Mouse (Mus musculus) gastrocnemius, adult 2 months (tissue): Measurements from ENCODE around the gene Rars. TPM values are rescaled to one million over a fixed set of nuclear protein-coding genes. Genes with fewer than 3 reads are reported as not detected.
"Not testable (repeated sequence)": the region's sequence is repeated elsewhere in the genome, so short reads cannot be mapped to it uniquely, and the experiment has no call there.

Experiments
- DNase-seq: peaks from one replicate; pipeline ENCODE4 v3.0.0; 2022
- H3K27ac ChIP-seq: fragments of 200-600 bp; 2 replicates; pipeline ENCODE4 v1.8.1; 2022; ENCODE audit warnings: mild to moderate bottlenecking
- H3K4me3 ChIP-seq: fragments of 200-600 bp; 2 replicates; pipeline ENCODE4 v1.8.1; 2022; ENCODE audit warnings: mild to moderate bottlenecking, moderate library complexity
- CTCF ChIP-seq: fragments of 200-600 bp; IDR thresholded peaks from 2 replicates; pipeline ENCODE4 v1.8.1; 2022; ENCODE audit warnings: antibody characterized with exemption, mild to moderate bottlenecking, moderate library complexity
- intact Hi-C: fragments of 180-260 bp; cut with DNase I; formaldehyde crosslinking; loops from one replicate; pipeline ENCODE4 v1.15.1; 2025
- total RNA-seq, 2 experiments: library from RNA; stranded (reverse); gene quantifications; 2 replicates each; pipeline ENCODE4 v1.2.3; 2021

The Rars gene
- total RNA-seq, 2 experiments from 2014 or later, result 40.7 to 43.1 TPM

DNA sequence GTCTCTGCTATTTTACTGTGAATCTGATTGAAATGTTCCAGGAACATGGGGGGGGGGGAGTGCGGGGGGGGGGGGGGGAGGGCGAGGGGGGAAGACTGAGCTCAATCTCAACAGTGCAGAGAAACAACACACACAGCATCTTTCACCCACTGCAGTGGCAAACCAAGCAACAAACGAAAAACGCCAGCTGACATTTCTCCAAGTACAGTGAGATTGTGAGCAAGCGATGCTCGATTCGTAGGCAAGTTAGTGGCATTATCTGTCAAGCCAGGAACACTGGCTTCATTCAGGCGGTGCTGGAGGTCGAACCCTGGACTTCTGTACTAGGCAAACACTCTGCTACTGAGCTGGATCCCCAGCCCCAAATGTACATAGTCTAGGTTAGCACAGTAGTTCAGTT lies 21.3 kb upstream of the Rars start:
- DNase-seq, result no peak
- no peak overlapping the region for H3K27ac ChIP-seq
- H3K4me3 ChIP-seq, result no peak overlapping the region
- intact Hi-C loops, result no loop called here
- no peak for TF ChIP-seq CTCF

DNA sequence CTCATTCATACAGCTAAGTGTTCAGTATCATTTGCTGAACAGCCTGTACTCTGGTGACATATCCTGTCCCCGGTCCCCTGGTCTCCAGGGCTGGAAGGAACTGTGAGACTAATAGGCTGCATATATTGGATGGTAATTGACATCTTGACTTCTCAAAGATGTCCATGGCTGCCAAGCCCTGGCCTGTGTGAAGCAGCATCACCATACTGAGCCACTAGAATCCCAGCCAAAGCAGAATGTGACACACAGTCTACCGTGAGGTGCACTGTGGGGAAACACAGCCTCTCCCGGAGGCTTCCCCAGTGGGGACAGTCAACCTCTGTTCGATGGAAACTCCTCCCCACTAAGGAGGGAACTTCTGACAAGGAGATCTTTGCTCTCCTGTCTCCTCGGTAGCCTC lies 20.6 kb upstream of the Rars start:
- TF ChIP-seq CTCF, result no peak
- no peak for DNase-seq
- Histone ChIP-seq H3K27ac (no peak overlapping the region), H3K4me3 (no peak overlapping the region)
- intact Hi-C loops, result no loop called here

DNA sequence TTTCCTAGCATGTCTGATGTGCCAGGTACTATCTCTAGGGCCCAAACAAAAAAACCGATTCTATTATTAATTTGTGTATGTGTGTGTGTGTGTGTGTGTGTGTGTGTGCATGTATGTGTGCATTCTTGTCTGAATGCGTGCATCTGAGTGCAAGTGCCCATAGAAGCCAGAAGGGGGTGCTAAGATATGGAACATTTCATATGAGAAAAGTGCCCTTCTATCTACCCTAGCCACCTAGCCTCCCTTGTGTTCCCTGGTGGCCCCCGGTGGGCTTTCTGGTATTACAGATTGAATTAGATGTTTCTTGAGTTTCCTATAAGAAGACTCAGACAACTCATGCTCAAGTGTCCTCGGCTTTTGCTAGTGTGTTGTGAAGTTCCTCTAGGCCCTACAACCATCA lies 19.3 kb upstream of the Rars start:
- Histone ChIP-seq H3K27ac (no peak overlapping the region), H3K4me3 (no peak overlapping the region)
- intact Hi-C loops, result no loop called here
- no peak for TF ChIP-seq CTCF
- no peak for DNase-seq

DNA sequence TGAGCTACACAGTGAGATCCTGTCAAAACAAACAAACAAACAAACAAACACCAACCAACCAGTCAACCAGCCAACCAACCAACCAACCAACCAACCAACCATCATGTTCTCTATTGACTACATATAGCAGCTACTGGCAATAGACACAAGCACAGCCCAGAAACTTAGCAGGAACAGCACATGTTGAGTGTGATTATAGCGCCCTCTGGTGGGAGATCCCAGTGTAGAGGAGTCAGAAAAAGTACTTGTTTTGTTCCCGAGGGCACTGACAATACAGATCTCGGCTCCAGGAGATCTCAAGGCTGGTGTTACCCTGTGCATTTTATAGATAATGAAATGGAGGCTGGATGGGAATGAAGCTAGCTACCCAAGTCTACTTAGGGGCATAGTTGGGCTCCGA lies 18.4 kb upstream of the Rars start:
- no peak overlapping the region for H3K4me3 ChIP-seq
- no peak overlapping the region for H3K27ac ChIP-seq
- intact Hi-C loops, result no loop called here
- TF ChIP-seq CTCF, result peak; percentile 54
- DNase-seq, result no peak

- DNase-seq, result no peak
- TF ChIP-seq CTCF, result no peak
- Histone ChIP-seq H3K27ac (no peak overlapping the region), H3K4me3 (no peak overlapping the region)
- intact Hi-C loops, result loop anchor here (5.0 kb wide), 1 partner anchor 158 kb away; no protein-coding TSS in a partner anchor
Measured at GRCm38 (mm10) chr11:35844299-35844698, 10.0 kb upstream of the Rars start.

- DNase-seq, H3K27ac ChIP-seq, H3K4me3 ChIP-seq: not testable (repeated sequence)
- intact Hi-C loops, result loop anchor here (5.0 kb wide), 1 partner anchor 160 kb away; no protein-coding TSS in a partner anchor
Measured at GRCm38 (mm10) chr11:35842560-35842959, 8.3 kb upstream of the Rars start.

DNA sequence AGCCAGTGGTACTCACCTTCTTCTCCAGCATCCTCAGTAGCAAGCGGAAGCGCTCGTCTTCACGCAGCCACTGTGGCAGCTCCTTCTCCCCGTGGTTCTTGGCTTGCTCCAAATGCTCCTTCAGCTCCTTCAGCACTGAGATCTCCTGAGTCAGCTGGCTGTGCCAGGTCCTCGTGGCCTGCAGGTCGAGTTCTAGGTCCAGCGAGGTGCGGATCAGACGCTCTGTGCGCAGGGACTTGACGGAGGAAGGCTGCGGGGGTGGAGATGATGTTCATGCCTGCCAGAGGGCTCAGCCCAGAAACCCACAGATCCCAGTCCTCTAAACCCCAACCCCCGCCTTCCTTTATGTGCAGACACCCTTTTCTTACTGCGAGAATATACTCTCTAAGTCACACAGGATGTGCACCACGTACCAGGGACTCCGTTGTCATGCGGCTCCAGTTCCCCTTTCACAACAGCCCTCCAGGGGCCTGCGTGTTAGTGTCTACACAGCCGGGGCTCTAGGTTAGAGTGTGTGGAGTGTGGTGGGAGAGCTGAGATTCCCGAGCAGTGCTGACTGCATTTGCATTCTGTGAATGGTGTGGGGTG lies 7.5 kb upstream of the Rars start:
- no peak for TF ChIP-seq CTCF
- no peak for DNase-seq
- Histone ChIP-seq H3K4me3 (no peak overlapping the region), H3K27ac (no peak overlapping the region)
- intact Hi-C loops, result loop anchor here (5.0 kb wide), 1 partner anchor 160 kb away; no protein-coding TSS in a partner anchor

GRCm38 (mm10) chr11:35840806-35841205 lies 6.5 kb upstream of the Rars start:
- not testable (repeated sequence) for DNase-seq, H3K27ac ChIP-seq, H3K4me3 ChIP-seq
- intact Hi-C loops, result loop anchor here (5.0 kb wide), 1 partner anchor 161 kb away; no protein-coding TSS in a partner anchor

DNA sequence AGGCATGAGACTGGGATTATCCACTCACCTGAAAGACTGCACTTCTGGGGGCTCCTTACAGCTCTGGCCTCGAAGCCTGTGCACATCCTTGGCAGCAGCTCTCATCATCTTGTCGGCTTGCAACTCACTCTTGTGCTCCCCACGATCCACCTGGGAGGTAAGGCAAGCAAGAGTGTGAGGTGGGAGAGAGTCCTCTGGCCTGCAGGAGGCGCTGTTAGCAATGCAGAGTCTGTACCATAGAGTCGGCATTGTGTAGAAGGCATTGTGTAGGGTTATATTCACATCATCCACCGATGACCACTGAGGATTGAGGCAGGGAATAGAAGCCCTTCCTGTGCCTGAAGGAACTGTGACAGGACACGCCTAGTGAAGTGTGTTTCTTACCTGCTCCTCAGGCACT lies 6.0 kb upstream of the Rars start:
- intact Hi-C loops, result loop anchor here (5.0 kb wide), 1 partner anchor 162 kb away; no protein-coding TSS in a partner anchor
- Histone ChIP-seq H3K27ac (no peak overlapping the region), H3K4me3 (no peak overlapping the region)
- no peak for DNase-seq
- TF ChIP-seq CTCF, result peak; percentile 20; the same call in 1 of the 2 replicates

DNA sequence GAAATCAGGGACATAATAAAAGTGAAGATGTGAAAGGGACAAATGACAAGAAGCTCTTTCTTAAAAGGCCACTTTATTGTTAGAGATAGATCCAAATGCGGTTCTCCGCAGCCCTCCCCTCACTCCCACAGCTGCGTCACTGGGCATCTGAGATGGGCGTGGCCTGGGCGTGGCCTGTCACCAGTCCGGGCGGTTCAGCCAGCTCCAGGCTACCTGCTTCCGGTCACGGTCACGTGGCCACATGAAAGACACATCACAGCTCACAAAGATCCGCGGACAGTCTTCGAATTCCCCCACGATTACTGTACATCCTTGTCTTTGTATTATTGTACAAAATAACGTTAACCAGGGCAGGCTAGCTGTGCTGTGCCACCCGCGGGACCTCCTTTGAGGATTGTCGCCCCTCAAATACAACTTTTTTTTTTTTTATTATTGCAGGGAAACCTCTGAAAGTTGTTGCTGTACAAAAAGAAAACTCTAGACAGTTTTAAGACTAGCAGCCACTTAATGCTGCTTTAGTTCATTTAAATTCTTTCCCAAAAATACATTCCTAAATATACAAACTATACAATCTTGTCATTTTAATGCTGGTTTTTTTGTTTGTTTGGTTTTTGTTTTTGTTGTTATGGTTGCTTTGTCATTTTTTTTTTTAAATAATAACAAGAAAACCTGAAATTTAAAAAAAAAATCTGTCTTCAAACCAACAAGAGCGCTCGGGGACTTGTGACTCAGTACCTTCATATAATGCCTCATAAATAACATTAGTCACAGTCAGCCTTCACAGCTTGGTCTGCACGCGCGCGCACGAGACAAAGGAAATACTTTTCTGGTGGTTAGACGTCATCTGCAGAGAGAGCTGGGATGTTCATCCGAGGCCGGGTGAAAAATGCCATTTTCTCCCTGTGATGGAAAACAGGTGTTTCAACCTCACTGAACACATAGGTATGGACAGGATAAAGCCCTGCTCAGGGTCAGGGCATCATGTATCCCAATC lies 4.3 kb upstream of the Rars start:
- TF ChIP-seq CTCF, result no peak
- peak; percentile 96 for DNase-seq
- intact Hi-C loops, result loop anchor here (10.0 kb wide), 1 partner anchor 1004 kb away; the partner anchor contains the start of gene Spdl1
- peak overlapping the region; percentile 83 for H3K27ac ChIP-seq
- peak overlapping the region; percentile 64 for H3K4me3 ChIP-seq

DNA sequence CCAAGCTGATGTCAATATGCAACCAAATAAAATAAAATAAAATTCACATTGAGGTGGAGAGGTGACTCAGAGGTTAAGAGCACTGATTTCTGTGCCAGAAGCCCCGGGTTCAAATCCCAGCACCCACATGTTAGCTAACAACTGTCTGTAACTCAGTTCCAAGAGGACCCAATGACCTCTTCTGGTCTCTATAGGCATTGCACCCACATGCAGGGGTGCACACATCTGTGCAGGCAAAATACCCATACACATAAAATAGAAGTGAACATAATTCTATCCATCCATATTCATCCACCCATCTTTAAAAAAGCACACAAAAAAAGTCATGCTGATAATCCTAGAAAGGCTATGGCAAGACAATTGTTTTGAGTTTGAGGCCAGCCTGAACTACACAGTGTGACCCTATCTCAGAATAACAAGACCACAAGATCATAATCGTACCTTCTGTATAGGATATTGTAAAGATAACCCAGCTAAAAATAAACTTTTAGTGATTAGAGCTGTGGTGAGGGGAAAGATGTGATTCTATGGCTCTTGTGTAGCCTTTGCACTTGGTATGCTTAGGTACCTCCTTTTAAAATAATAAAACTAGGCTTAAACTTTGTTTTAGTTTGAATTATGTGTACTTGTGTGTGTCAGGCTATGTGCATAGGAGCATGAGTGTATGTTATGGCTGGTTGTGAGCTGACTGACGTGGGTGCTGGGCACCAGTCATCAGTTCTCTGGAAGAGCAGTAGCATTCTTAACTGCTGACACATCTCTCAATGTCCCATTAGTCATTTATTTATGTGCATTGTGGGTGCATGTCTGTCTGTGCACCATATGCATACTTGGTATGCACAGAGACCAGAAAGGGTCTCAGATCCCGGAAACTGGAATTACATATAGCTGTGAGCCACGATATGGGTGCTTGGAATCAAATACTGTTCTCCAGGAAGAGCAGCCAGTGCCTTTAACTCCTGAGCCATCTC lies 3.1 kb upstream of the Rars start:
- no peak for TF ChIP-seq CTCF
- DNase-seq, result no peak
- H3K4me3 ChIP-seq, result peak overlapping the region; percentile 64
- intact Hi-C loops, result loop anchor here (10.0 kb wide), 1 partner anchor 1003 kb away; the partner anchor contains the start of gene Spdl1
- peak overlapping the region; percentile 83 for H3K27ac ChIP-seq

GRCm38 (mm10) chr11:35833270-35833669 lies 1.0 kb downstream of the Rars start:
- Histone ChIP-seq H3K4me3 (peak overlapping the region; percentile 90), H3K27ac (no peak overlapping the region; the same call in 1 of the 2 replicates)
- TF ChIP-seq CTCF, result no peak
- intact Hi-C loops, result loop anchor here (5.0 to 10.0 kb wide), 2 partner anchors 66 to 998 kb away; partner anchors contain the start of genes Pank3 and Spdl1
- no peak for DNase-seq
